Mouse (Mus musculus): ENCODE results near the gene Ogfod3.

Ogfod3 gene

GRCm38 (mm10) chr11:121160636-121161346, 43.7 kb downstream of the Ogfod3 start:
- no peaks in the 10 kb centered on the region for H3K27me3 ChIP-seq (ENCODE audit: control insufficient read depth, insufficient read depth, low read length, poor library complexity, severe bottlenecking)

GRCm38 (mm10) chr11:121159971-121160370, 44.5 kb downstream of the Ogfod3 start, which contains the start of gene Uts2r:
Gene Uts2r, plus strand, starts transcription at chr11:121160271.
- no peak for DNase-seq (ENCODE audit: low read depth, low spot score)
- Histone ChIP-seq H3K36me3 (ENCODE audit: control insufficient read depth, insufficient read depth, low read length, poor library complexity, severe bottlenecking) (no peaks in the 10 kb centered on the region), H3K27me3 (ENCODE audit: control insufficient read depth, insufficient read depth, low read length, poor library complexity, severe bottlenecking) (no peaks in the 10 kb centered on the region)

More at GRCm38 (mm10) chr11:121160636-121161346, 43.7 kb downstream of the Ogfod3 start:
- no peaks in the 10 kb centered on the region for H3K36me3 ChIP-seq (ENCODE audit: control insufficient read depth, insufficient read depth, low read length, poor library complexity, severe bottlenecking)
- no peak for DNase-seq (ENCODE audit: low read depth, low spot score)

- no peaks in the 10 kb centered on the region for H3K27me3 ChIP-seq (ENCODE audit: control insufficient read depth, insufficient read depth, low read length, poor library complexity, severe bottlenecking)
- H3K36me3 ChIP-seq (ENCODE audit: control insufficient read depth, insufficient read depth, low read length, poor library complexity, severe bottlenecking) = no peaks in the 10 kb centered on the region
- no peak for DNase-seq (ENCODE audit: low read depth, low spot score)
Observed at GRCm38 (mm10) chr11:121156411-121156891, 48.1 kb downstream of the Ogfod3 start.

GRCm38 (mm10) chr11:121154203-121154602, 50.3 kb downstream of the Ogfod3 start:
- no peak for DNase-seq (ENCODE audit: low read depth, low spot score)

GRCm38 (mm10) chr11:121148193-121148592, 56.3 kb downstream of the Ogfod3 start:
- Histone ChIP-seq H3K27me3 (ENCODE audit: control insufficient read depth, insufficient read depth, low read length, poor library complexity, severe bottlenecking) (no peaks in the 10 kb centered on the region), H3K36me3 (ENCODE audit: control insufficient read depth, insufficient read depth, low read length, poor library complexity, severe bottlenecking) (no peaks in the 10 kb centered on the region)
- DNase-seq (ENCODE audit: low read depth, low spot score) = peak; percentile 27

More at GRCm38 (mm10) chr11:121154203-121154602, 50.3 kb downstream of the Ogfod3 start:
- Histone ChIP-seq H3K27me3 (ENCODE audit: control insufficient read depth, insufficient read depth, low read length, poor library complexity, severe bottlenecking) (no peaks in the 10 kb centered on the region), H3K36me3 (ENCODE audit: control insufficient read depth, insufficient read depth, low read length, poor library complexity, severe bottlenecking) (no peaks in the 10 kb centered on the region)

GRCm38 (mm10) chr11:121145865-121146264, 58.6 kb downstream of the Ogfod3 start, which contains the start of gene Tex19.1:
Gene Tex19.1, plus strand, starts transcription at chr11:121146143.
- no peaks in the 10 kb centered on the region for H3K36me3 ChIP-seq (ENCODE audit: control insufficient read depth, insufficient read depth, low read length, poor library complexity, severe bottlenecking)
- no peak for DNase-seq (ENCODE audit: low read depth, low spot score)
- H3K27me3 ChIP-seq (ENCODE audit: control insufficient read depth, insufficient read depth, low read length, poor library complexity, severe bottlenecking) = no peaks in the 10 kb centered on the region

- DNase-seq (ENCODE audit: low read depth, low spot score) = no peak
- no peaks in the 10 kb centered on the region for H3K27me3 ChIP-seq (ENCODE audit: control insufficient read depth, insufficient read depth, low read length, poor library complexity, severe bottlenecking)
- no peaks in the 10 kb centered on the region for H3K36me3 ChIP-seq (ENCODE audit: control insufficient read depth, insufficient read depth, low read length, poor library complexity, severe bottlenecking)
Observed at GRCm38 (mm10) chr11:121143325-121144015, 61.0 kb downstream of the Ogfod3 start.

GRCm38 (mm10) chr11:121138732-121139131, 65.8 kb downstream of the Ogfod3 start:
- Histone ChIP-seq H3K27me3 (ENCODE audit: control insufficient read depth, insufficient read depth, low read length, poor library complexity, severe bottlenecking) (no peaks in the 10 kb centered on the region), H3K36me3 (ENCODE audit: control insufficient read depth, insufficient read depth, low read length, poor library complexity, severe bottlenecking) (no peaks in the 10 kb centered on the region)
- DNase-seq (ENCODE audit: low read depth, low spot score) = no peak

- H3K27me3 ChIP-seq (ENCODE audit: control insufficient read depth, insufficient read depth, low read length, poor library complexity, severe bottlenecking) = no peaks in the 10 kb centered on the region
- no peak for DNase-seq (ENCODE audit: low read depth, low spot score)
- H3K36me3 ChIP-seq (ENCODE audit: control insufficient read depth, insufficient read depth, low read length, poor library complexity, severe bottlenecking) = no peaks in the 10 kb centered on the region
Observed at GRCm38 (mm10) chr11:121137682-121138081, 66.8 kb downstream of the Ogfod3 start.

GRCm38 (mm10) chr11:121134600-121134999, 69.9 kb downstream of the Ogfod3 start:
- no peaks in the 10 kb centered on the region for H3K36me3 ChIP-seq (ENCODE audit: control insufficient read depth, insufficient read depth, low read length, poor library complexity, severe bottlenecking)
- DNase-seq (ENCODE audit: low read depth, low spot score) = no peak
- no peaks in the 10 kb centered on the region for H3K27me3 ChIP-seq (ENCODE audit: control insufficient read depth, insufficient read depth, low read length, poor library complexity, severe bottlenecking)

GRCm38 (mm10) chr11:121129616-121130015, 74.9 kb downstream of the Ogfod3 start:
- DNase-seq (ENCODE audit: low read depth, low spot score) = no peak
- no peaks in the 10 kb centered on the region for H3K27me3 ChIP-seq (ENCODE audit: control insufficient read depth, insufficient read depth, low read length, poor library complexity, severe bottlenecking)

More at GRCm38 (mm10) chr11:121129616-121130015, 74.9 kb downstream of the Ogfod3 start:
- no peaks in the 10 kb centered on the region for H3K36me3 ChIP-seq (ENCODE audit: control insufficient read depth, insufficient read depth, low read length, poor library complexity, severe bottlenecking)

Data from splenic B cell, adult 2 months (primary cell).